Mouse (Mus musculus): ENCODE results near the gene Txnip. TPM values are rescaled to one million over a fixed set of nuclear protein-coding genes. Genes with fewer than 3 reads are reported as not detected.

Txnip gene
- polyA plus RNA-seq, 1 experiment = 719 TPM

DNA sequence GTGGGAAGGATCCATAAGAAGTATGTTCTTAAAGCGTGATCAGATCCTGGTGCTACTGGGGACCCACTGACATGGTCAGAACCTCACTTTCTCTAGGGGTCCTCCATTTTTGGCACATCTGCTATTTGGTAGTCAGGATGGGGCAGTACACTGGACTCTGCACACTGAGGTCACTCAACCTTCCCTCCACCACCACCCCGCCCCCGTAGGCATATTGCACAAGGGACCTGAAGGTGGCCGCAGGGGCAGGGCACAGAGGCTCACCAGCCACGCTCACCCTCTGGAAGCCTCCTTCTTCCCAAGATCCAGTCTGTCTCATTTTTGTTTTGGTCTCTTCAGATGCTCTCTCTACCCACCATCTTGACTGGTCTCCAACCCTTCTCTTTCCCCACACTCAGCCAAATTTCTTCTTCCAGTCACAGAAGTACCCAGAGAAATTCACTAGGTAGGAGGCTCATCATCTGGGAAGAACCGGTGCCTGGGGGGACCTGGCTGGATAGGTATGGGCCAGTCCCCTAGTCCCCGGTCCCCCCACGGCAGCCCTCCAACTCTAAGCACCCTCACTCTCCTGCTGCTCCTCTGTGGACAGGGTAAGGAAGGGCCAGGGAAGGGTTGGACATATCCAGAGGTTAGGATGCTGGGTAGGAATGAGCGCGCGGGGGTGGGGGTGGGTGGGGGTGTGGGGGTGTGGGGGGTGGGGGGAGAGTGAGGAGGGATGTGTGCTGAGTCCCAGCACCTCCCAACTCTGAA, 31.6 kb upstream of the Txnip start:
- H3K4me1 ChIP-seq (replicated peaks; ENCODE audit: control insufficient read depth, insufficient read depth, low read length) = no peaks in the 10 kb centered on the region
- no peak for TF ChIP-seq POLR2A (IDR thresholded peaks at IDR 0.05; ENCODE audit: control insufficient read depth, extremely low read depth, insufficient read depth, low read length, poor library complexity)
- no peak for TF ChIP-seq CTCF (IDR thresholded peaks at IDR 0.05; ENCODE audit: borderline replicate concordance, control insufficient read depth, extremely low read depth, insufficient read depth, low read length, poor library complexity)
- H3K4me3 ChIP-seq (ENCODE audit: control insufficient read depth, insufficient read depth, low read length) = no peak overlapping the region
- H3K27ac ChIP-seq (ENCODE audit: control insufficient read depth, insufficient read depth, low read length) = no peak overlapping the region
- H3K27me3 ChIP-seq (ENCODE audit: control insufficient read depth, insufficient read depth, low read length) = peaks cover 14% of the 10 kb centered on the region; the same call in 1 of the 2 replicates
- no peak for DNase-seq
- WGBS = 78% methylated on average over 11 of the region's 11 CpGs
- H3K36me3 ChIP-seq (ENCODE audit: control insufficient read depth, insufficient read depth, low read length) = no peaks in the 10 kb centered on the region

DNA sequence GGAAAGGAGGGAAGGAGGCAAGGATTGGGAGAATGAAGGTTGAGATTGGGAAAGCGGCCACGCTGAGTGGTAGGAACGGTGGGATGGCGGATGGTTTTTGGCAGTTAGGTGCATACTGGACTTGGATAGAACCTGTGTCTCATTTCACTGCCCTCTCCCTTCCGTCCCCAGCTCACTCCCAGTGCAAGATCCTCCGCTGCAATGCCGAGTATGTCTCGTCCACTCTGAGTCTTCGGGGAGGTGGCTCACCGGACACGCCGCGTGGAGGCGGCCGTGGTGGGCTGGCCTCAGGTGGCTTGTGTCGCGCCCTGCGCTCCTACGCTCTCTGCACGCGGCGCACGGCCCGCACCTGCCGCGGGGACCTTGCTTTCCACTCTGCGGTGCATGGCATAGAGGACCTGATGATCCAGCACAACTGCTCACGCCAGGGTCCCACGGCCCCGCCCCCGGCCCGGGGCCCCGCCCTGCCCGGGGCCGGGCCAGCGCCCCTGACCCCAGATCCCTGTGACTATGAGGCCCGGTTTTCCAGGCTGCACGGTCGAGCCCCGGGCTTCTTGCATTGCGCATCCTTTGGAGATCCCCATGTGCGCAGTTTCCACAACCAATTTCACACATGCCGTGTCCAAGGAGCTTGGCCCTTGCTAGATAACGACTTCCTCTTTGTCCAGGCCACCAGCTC, 30.8 kb upstream of the Txnip start:
- H3K4me1 ChIP-seq (replicated peaks; ENCODE audit: control insufficient read depth, insufficient read depth, low read length) = no peaks in the 10 kb centered on the region
- no peaks in the 10 kb centered on the region for H3K36me3 ChIP-seq (ENCODE audit: control insufficient read depth, insufficient read depth, low read length)
- no peak overlapping the region for H3K27ac ChIP-seq (ENCODE audit: control insufficient read depth, insufficient read depth, low read length)
- 11% methylated on average over 44 of the region's 44 CpGs for WGBS
- H3K27me3 ChIP-seq (ENCODE audit: control insufficient read depth, insufficient read depth, low read length) = peaks cover 14% of the 10 kb centered on the region; the same call in 1 of the 2 replicates
- TF ChIP-seq POLR2A (IDR thresholded peaks at IDR 0.05; ENCODE audit: control insufficient read depth, extremely low read depth, insufficient read depth, low read length, poor library complexity) (no peak), CTCF (IDR thresholded peaks at IDR 0.05; ENCODE audit: borderline replicate concordance, control insufficient read depth, extremely low read depth, insufficient read depth, low read length, poor library complexity) (no peak)
- no peak overlapping the region for H3K4me3 ChIP-seq (ENCODE audit: control insufficient read depth, insufficient read depth, low read length)
- no peak for DNase-seq

DNA sequence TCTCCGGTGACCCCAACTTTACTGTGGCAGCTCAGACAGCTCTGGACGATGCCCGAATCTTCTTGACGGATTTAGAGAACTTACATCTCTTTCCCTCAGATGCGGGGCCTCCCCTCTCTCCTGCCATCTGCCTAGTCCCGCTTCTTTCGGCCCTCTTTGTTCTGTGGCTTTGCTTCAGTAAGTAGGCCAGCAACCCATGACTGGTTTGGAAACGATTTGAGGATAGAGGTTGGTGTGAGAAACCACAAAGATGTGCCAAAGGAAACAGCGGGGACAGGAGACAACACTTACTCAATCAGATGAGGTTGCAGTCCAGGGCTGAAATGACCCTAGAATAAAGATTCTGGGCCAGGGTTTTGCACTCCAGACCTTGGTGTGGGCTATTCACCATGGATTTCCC, 29.3 kb upstream of the Txnip start:
- H3K27ac ChIP-seq (ENCODE audit: control insufficient read depth, insufficient read depth, low read length) = no peak overlapping the region
- no peaks in the 10 kb centered on the region for H3K4me1 ChIP-seq (replicated peaks; ENCODE audit: control insufficient read depth, insufficient read depth, low read length)
- TF ChIP-seq POLR2A (IDR thresholded peaks at IDR 0.05; ENCODE audit: control insufficient read depth, extremely low read depth, insufficient read depth, low read length, poor library complexity) (no peak), CTCF (IDR thresholded peaks at IDR 0.05; ENCODE audit: borderline replicate concordance, control insufficient read depth, extremely low read depth, insufficient read depth, low read length, poor library complexity) (no peak)
- no peak overlapping the region for H3K4me3 ChIP-seq (ENCODE audit: control insufficient read depth, insufficient read depth, low read length)
- WGBS = 49% methylated on average over 9 of the region's 9 CpGs
- no peak for DNase-seq
- H3K27me3 ChIP-seq (ENCODE audit: control insufficient read depth, insufficient read depth, low read length) = peaks cover 14% of the 10 kb centered on the region; the same call in 1 of the 2 replicates
- H3K36me3 ChIP-seq (ENCODE audit: control insufficient read depth, insufficient read depth, low read length) = no peaks in the 10 kb centered on the region

DNA sequence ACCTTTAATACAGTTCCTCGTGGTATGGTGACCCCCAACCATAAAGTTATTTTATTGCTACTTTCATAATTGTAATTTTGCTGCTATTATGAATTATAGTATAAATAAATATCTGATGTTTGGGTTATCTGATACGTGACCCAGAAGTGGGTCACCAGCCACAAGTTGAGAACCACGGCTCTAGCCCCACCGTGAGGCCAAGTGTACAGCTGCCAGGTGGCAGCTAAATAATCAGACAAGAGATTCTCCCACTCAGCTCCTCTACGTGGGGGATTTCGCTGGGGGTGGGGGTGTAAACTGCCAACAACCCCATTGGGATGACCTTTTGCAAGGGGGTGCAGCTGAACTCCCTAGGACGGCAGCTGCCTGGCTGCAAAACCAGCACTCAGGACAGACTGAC, 25.7 kb upstream of the Txnip start:
- WGBS = 69% methylated on average over 7 of the region's 7 CpGs
- Histone ChIP-seq H3K27ac (ENCODE audit: control insufficient read depth, insufficient read depth, low read length) (no peak overlapping the region), H3K4me1 (replicated peaks; ENCODE audit: control insufficient read depth, insufficient read depth, low read length) (no peaks in the 10 kb centered on the region), H3K36me3 (ENCODE audit: control insufficient read depth, insufficient read depth, low read length) (no peaks in the 10 kb centered on the region), H3K27me3 (ENCODE audit: control insufficient read depth, insufficient read depth, low read length) (peaks cover 7% of the 10 kb centered on the region; the same call in 1 of the 2 replicates), H3K4me3 (ENCODE audit: control insufficient read depth, insufficient read depth, low read length) (no peak overlapping the region)
- TF ChIP-seq CTCF (IDR thresholded peaks at IDR 0.05; ENCODE audit: borderline replicate concordance, control insufficient read depth, extremely low read depth, insufficient read depth, low read length, poor library complexity) (no peak), POLR2A (IDR thresholded peaks at IDR 0.05; ENCODE audit: control insufficient read depth, extremely low read depth, insufficient read depth, low read length, poor library complexity) (no peak)
- DNase-seq = no peak

DNA sequence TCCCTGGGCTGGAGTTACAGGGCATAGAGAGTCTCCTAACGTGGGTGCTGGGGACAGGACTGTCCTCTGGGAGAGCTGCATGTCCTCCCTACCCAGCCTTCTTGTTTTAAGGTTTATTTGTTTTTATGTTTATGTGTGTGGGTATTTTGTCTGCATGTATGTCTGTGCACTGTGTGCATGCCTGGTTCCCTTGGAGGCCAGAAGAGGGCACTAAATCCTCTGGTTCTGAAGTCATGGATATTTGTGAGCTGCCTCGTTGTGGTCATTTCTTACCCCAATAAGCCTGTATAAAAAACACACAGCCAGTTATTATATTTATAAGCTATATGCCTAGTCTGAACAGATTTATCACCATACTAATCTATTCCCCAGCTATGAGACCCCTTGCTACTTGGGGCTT, 23.5 kb upstream of the Txnip start:
- H3K27ac ChIP-seq (ENCODE audit: control insufficient read depth, insufficient read depth, low read length) = no peak overlapping the region
- no peak for DNase-seq
- no peaks in the 10 kb centered on the region; the same call in 1 of the 2 replicates for H3K27me3 ChIP-seq (ENCODE audit: control insufficient read depth, insufficient read depth, low read length)
- WGBS = 77% methylated on average over 2 of the region's 2 CpGs
- H3K4me1 ChIP-seq (replicated peaks; ENCODE audit: control insufficient read depth, insufficient read depth, low read length) = no peaks in the 10 kb centered on the region
- no peak overlapping the region for H3K4me3 ChIP-seq (ENCODE audit: control insufficient read depth, insufficient read depth, low read length)
- no peaks in the 10 kb centered on the region for H3K36me3 ChIP-seq (ENCODE audit: control insufficient read depth, insufficient read depth, low read length)
- TF ChIP-seq CTCF (IDR thresholded peaks at IDR 0.05; ENCODE audit: borderline replicate concordance, control insufficient read depth, extremely low read depth, insufficient read depth, low read length, poor library complexity) (no peak), POLR2A (IDR thresholded peaks at IDR 0.05; ENCODE audit: control insufficient read depth, extremely low read depth, insufficient read depth, low read length, poor library complexity) (no peak)

DNA sequence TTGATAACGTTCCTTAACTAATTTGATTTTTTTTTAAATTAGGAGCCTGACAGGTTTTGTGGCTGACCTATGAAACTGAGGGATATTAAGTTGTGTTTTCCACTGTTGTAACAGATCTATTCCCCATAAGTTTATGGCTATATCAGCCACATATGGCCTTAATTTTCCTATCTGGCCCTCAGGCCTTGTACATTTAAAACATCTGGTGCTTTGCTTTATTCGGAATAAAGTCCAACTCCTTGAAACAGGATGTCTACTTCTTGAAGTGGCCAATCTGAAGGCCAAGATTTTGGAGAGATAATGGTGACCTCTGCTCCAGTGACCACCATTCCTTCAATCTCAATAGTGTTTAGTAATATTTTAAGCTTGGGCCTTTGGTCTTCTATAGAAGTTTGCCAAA, 18.4 kb upstream of the Txnip start:
- no peak overlapping the region for H3K4me3 ChIP-seq (ENCODE audit: control insufficient read depth, insufficient read depth, low read length)
- TF ChIP-seq POLR2A (IDR thresholded peaks at IDR 0.05; ENCODE audit: control insufficient read depth, extremely low read depth, insufficient read depth, low read length, poor library complexity) (no peak), CTCF (IDR thresholded peaks at IDR 0.05; ENCODE audit: borderline replicate concordance, control insufficient read depth, extremely low read depth, insufficient read depth, low read length, poor library complexity) (no peak)
- no peaks in the 10 kb centered on the region for H3K36me3 ChIP-seq (ENCODE audit: control insufficient read depth, insufficient read depth, low read length)
- DNase-seq = no peak
- no peaks in the 10 kb centered on the region for H3K4me1 ChIP-seq (replicated peaks; ENCODE audit: control insufficient read depth, insufficient read depth, low read length)
- WGBS = 89% methylated on average over 2 of the region's 2 CpGs
- no peak overlapping the region for H3K27ac ChIP-seq (ENCODE audit: control insufficient read depth, insufficient read depth, low read length)
- H3K27me3 ChIP-seq (ENCODE audit: control insufficient read depth, insufficient read depth, low read length) = no peaks in the 10 kb centered on the region
